ENCODE assay signal across 8 mouse cellular contexts in genomic region chr16:31724121-31724520, GRCm38 (mm10).
A peak's percentile ranks its signal among the peaks of the same experiment; 100 is the strongest.
DNase-seq lines count a peak whose midpoint lies in the region; ATAC-seq lines count a peak whose summit lies in the region.

No protein-coding gene starts in this region.

- DNase-seq in cerebellum, adult 8-10 months, result no peak
- DNase-seq in layer of hippocampus, adult 9-10 months (ENCODE audit: low spot score), result peak; percentile 27
- DNase-seq in layer of hippocampus, adult 9-11 months, result no peak
- peak; percentile 69 for DNase-seq in adipocyte (ENCODE audit: low spot score)
- DNase-seq in lung, postnatal 25 days (ENCODE audit: low spot score), result peak; percentile 42
- DNase-seq in ovary, postnatal 14 days (ENCODE audit: low spot score), result no peak
- no peak for DNase-seq in layer of hippocampus, postnatal 36 days

- 0 out of 2 replicates have a peak, but pooled peaks have one; percentile 36 for ATAC-seq in cerebellum, adult (ENCODE audit: insufficient number of reproducible peaks, low FRiP score, low TSS enrichment)

Comparison
In these comparisons a context has a peak if more than half of its experiments do, and no peak if none do; other contexts are left out.
1. DNase-seq: peak in layer of hippocampus, adult 9-10 months (single experiment), adipocyte (single experiment) and lung, postnatal 25 days (single experiment); none in cerebellum, adult 8-10 months (single experiment), layer of hippocampus, adult 9-11 months (single experiment), ovary, postnatal 14 days (single experiment) and layer of hippocampus, postnatal 36 days (0 of 2).